In genomic region chr5:45424021-45424886, GRCm38 (mm10) we compare ENCODE assay signal across 9 mouse cellular contexts. TPM values are rescaled to one million over a fixed set of nuclear protein-coding genes. Genes with fewer than 3 reads are reported as not detected.
DNase-seq lines count a peak whose midpoint lies in the region; ATAC-seq and TF ChIP-seq lines count a peak whose summit lies in the region.
"Had no signal": no experiment of that assay in that cellular context is flagged by ENCODE, and none has a peak within 500 bp of the region (broad histone marks: within the 10 kb centered on the region; RNA-seq: fewer than 3 reads in every experiment).

No protein-coding gene starts in this region.

- no peak overlapping the region for H3K4me3 ChIP-seq in CH12.LX (replicated peaks in 1 of 3; ENCODE audit: low read depth in 2 of 3, low read length in 2 of 3, poor library complexity in 1 of 3)
- H3K4me3 ChIP-seq in forebrain, embryonic 15.5 days = no peak overlapping the region

- peaks cover 0 to 5% of the 10 kb centered on the region in 2 experiments for H3K36me3 ChIP-seq in CH12.LX (replicated peaks in 1 of 2; ENCODE audit: control insufficient read depth in 1 of 2, insufficient read depth in 1 of 2, low read length in 1 of 2)
- H3K36me3 ChIP-seq in forebrain, embryonic 15.5 days = no peaks in the 10 kb centered on the region

- H3K4me2 ChIP-seq in CH12.LX (ENCODE audit: insufficient read depth, low read depth, poor library complexity, severe bottlenecking) = no peak overlapping the region
- no peak overlapping the region for H3K4me2 ChIP-seq in forebrain, embryonic 15.5 days (replicated peaks)

- H3K9ac ChIP-seq in CH12.LX (ENCODE audit: insufficient read depth, low read depth) = no peak overlapping the region
- no peak overlapping the region for H3K9ac ChIP-seq in forebrain, embryonic 15.5 days (replicated peaks)

- dilution Hi-C loops in CH12.LX (cut with MboI; ENCODE audit: extremely low pct_ligation_motif_present, extremely low pct_unique_long_range_greater_than_20kb, low sequenced_read_pairs) = no loop called here

- no peak overlapping the region for H3K27ac ChIP-seq in CH12.LX (ENCODE audit: insufficient read depth, low read depth)
- no peak overlapping the region for H3K27ac ChIP-seq in forebrain, embryonic 15.5 days (replicated peaks)

- no peak for TF ChIP-seq POLR2A in CH12.LX (IDR thresholded peaks at IDR 0.05; ENCODE audit: low read depth, low read length)

- peak; percentile 58 for DNase-seq in CD4-positive, CD25-positive, alpha-beta regulatory T cell, adult 2 months (ENCODE audit: low read depth, low spot score)
- peak; percentile 41 for DNase-seq in CH12.LX (ENCODE audit: extremely low read depth)
- peak; percentile 34 to 45 for DNase-seq in cerebellum, adult 18-20 months
- DNase-seq in kidney, postnatal 10 days = peak; percentile 81
- DNase-seq in lung, postnatal 14 days = peak; percentile 60
- peak; percentile 70 to 81 for DNase-seq in right cerebral cortex, adult 2 months (ENCODE audit: low spot score in 2 of 2)

- WGBS in forebrain, embryonic 15.5 days = 43% methylated on average over 8 of the region's 8 CpGs

- peak; percentile 66 to 77; a peak in 3 of 4 replicates for TF ChIP-seq CTCF in CH12.LX (conservative IDR thresholded peaks at IDR 0.05 in 1 of 2, IDR thresholded peaks at IDR 0.05 in 1 of 2; ENCODE audit: low read depth in 2 of 2, low read length in 2 of 2)

- H3K27me3 ChIP-seq in CH12.LX (replicated peaks) = no peaks in the 10 kb centered on the region
- no peaks in the 10 kb centered on the region for H3K27me3 ChIP-seq in forebrain, embryonic 15.5 days

- H3K9me3 ChIP-seq in CH12.LX (replicated peaks; ENCODE audit: low read length) = no peaks in the 10 kb centered on the region
- no peaks in the 10 kb centered on the region for H3K9me3 ChIP-seq in forebrain, embryonic 15.5 days

- peak; percentile 81 for TF ChIP-seq RAD21 in CH12.LX (IDR thresholded peaks at IDR 0.05; ENCODE audit: low read depth, low read length)

- no peaks in the 10 kb centered on the region for H3K79me2 ChIP-seq in CH12.LX (replicated peaks; ENCODE audit: control insufficient read depth, extremely low read depth, insufficient read depth, poor library complexity, severe bottlenecking)

- in situ Hi-C loops in CH12.LX (cut with MboI; ENCODE audit: low pct_ligation_motif_present, low pct_unique_long_range_greater_than_20kb, low sequenced_read_pairs) = no loop called here

- TF ChIP-seq EP300 in CH12.LX (IDR thresholded peaks at IDR 0.05; ENCODE audit: low read length) = no peak

- H3K4me1 ChIP-seq in CH12.LX (ENCODE audit: control insufficient read depth in 1 of 2, insufficient read depth in 2 of 2) = no peaks in the 10 kb centered on the region
- H3K4me1 ChIP-seq in forebrain, embryonic 15.5 days = no peaks in the 10 kb centered on the region

- no peak for ATAC-seq in CD4-positive, CD25-positive, alpha-beta regulatory T cell, adult 4 months
- peak; percentile 95 for ATAC-seq in forebrain, embryonic 15.5 days (replicated peaks)

TF ChIP-seq in CH12.LX, 34 proteins besides CTCF, POLR2A, EP300 and RAD21:
- TF ChIP-seq SMC3 (IDR thresholded peaks at IDR 0.05; ENCODE audit: low read depth, low read length) (peak; percentile 63), POLR2AphosphoS2 (IDR thresholded peaks at IDR 0.05; ENCODE audit: low read depth, low read length) (no peak)

RNA-seq across cellular contexts. Expression of gene Qdpr, which starts 25.8 kb away (rescaled TPM):
- 10 to 100 TPM; 51.4 to 58.5 TPM for polyA plus RNA-seq in CD4-positive, CD25-positive, alpha-beta regulatory T cell, adult 4 months (2017; shearing (Covaris generic))
- total RNA-seq in CH12.LX (2012; rRNA removed) = 34.8 and 36.8 TPM in 2 replicates
- total RNA-seq in CH12.LX (2014; rRNA removed) = 78.3 and 82.6 TPM in 2 replicates
- 72.7 and 79.0 TPM in 2 replicates for polyA plus RNA-seq in CH12.LX (2012; ENCODE audit: insufficient read length, low read depth)
- 107 and 110 TPM in 2 replicates for polyA plus RNA-seq in forebrain, embryonic 15.5 days (2015; fragmentation: Nextera tagmentation; extraction: Ambion mirVana)

RNA-seq across cellular contexts. Expression of gene Clrn2, which starts 29.3 kb away (rescaled TPM):
- polyA plus RNA-seq in CD4-positive, CD25-positive, alpha-beta regulatory T cell, adult 4 months (2017; shearing (Covaris generic)) = not detected
- total RNA-seq in CH12.LX (2012; rRNA removed) = not detected in 2 replicates
- not detected in 2 replicates for total RNA-seq in CH12.LX (2014; rRNA removed)
- polyA plus RNA-seq in CH12.LX (2012; ENCODE audit: insufficient read length, low read depth) = not detected in 2 replicates
- polyA plus RNA-seq in forebrain, embryonic 15.5 days (2015; fragmentation: Nextera tagmentation; extraction: Ambion mirVana) = 0.20 and 0.37 TPM in 2 replicates
- polyA plus RNA-seq: large intestine, adult 2 months had no signal
